ENCODE assay signal across 10 mouse cellular contexts in the genomic region with DNA sequence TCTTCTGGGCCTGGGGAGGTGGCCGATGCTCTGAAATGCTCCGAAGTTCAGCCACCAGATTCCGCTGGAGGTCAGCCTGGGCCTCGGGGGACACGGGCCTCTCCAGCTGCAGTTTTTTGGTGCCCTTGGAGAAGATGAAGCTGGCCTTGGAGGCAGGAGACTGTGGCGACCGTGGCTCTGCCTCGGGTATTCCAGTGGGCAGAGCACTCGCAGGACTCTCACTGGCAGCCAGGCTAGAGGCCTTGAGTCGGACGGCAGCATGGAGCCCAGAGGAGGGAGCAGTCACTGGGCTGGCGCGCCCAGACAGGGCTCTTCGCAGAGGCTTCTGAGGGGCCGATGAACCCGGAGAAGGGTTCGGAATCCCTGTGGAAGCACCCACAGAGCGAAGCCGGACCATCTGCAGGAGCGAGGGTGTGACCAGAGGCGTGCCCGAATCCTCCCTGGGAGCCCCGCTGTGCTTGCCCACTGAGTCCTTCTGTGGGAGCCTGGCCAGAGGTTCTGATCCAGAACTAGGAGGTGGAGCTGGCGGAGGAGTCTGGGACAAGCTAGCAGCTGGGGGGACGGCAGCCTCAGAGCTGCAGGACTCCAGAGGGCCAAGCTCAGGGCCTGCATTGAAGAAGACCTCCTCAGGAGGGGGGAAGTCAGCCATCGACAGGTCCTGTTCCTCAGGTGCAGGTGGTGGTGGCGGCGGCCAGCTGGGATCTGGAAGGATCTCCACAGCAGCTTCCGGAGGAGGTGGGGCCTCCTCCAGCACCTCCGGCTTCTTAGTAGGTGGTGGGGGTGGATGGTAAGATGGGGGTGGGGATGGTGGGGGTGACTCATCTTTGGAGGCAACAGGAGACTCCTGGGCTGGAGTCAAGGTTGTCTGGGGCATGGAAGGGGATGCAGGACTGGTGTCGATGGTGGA. TPM values are rescaled to one million over a fixed set of nuclear protein-coding genes. Genes with fewer than 3 reads are reported as not detected.
DNase-seq lines count a peak whose midpoint lies in the region; ATAC-seq and TF ChIP-seq lines count a peak whose summit lies in the region.
"Had no signal": no experiment of that assay in that cellular context is flagged by ENCODE, and none has a peak within 500 bp of the region (broad histone marks: within the 10 kb centered on the region; RNA-seq: fewer than 3 reads in every experiment).

No protein-coding gene starts in this region.

- TF ChIP-seq POLR2A in lung, adult 2 months (IDR thresholded peaks at IDR 0.05; ENCODE audit: borderline replicate concordance, extremely low read depth, low read depth, low read length) = no peak
- TF ChIP-seq POLR2A in bone marrow, adult 2 months (IDR thresholded peaks at IDR 0.05; ENCODE audit: borderline replicate concordance, control insufficient read depth, low read depth, low read length) = peak; percentile 1; the same call in 1 of the 2 replicates

- H3K4me1 ChIP-seq in lung, adult 2 months (ENCODE audit: control insufficient read depth, insufficient read depth, low read length) = no peaks in the 10 kb centered on the region
- H3K4me1 ChIP-seq in bone marrow, adult 2 months (ENCODE audit: control insufficient read depth, insufficient read depth, low read length) = no peaks in the 10 kb centered on the region
- H3K4me1 ChIP-seq in forebrain, embryonic 14.5 days (ENCODE audit: control insufficient read depth, insufficient read depth, low read length) = peaks cover 19% of the 10 kb centered on the region
- H3K4me1 ChIP-seq in kidney, embryonic 14.5 days (ENCODE audit: control insufficient read depth, insufficient read depth, low read length) = peaks cover 27% of the 10 kb centered on the region

- H3K27ac ChIP-seq in bone marrow, adult 2 months (ENCODE audit: control insufficient read depth, insufficient read depth, low read depth, low read length, poor library complexity) = no peak overlapping the region
- no peak overlapping the region for H3K27ac ChIP-seq in forebrain, embryonic 14.5 days (ENCODE audit: low read depth, low read length)
- no peak overlapping the region for H3K27ac ChIP-seq in kidney, embryonic 14.5 days (ENCODE audit: low read depth, low read length)
- H3K27ac ChIP-seq: liver, embryonic 12.5 days had no signal

- WGBS in lung, adult 2 months = 81% methylated on average over 31 of the region's 31 CpGs
- 91% methylated on average over 31 of the region's 31 CpGs for WGBS in bone marrow, adult 2 months
- 77% methylated on average over 31 of the region's 31 CpGs for WGBS in forebrain, embryonic 14.5 days
- WGBS in kidney, embryonic 14.5 days = 79% methylated on average over 30 of the region's 31 CpGs

- intact Hi-C loops in heart, postnatal 36 days (cut with DNase I) = no loop called here

- no peak for TF ChIP-seq CTCF in lung, adult 2 months (IDR thresholded peaks at IDR 0.05; ENCODE audit: insufficient read depth, low read length)
- no peak for TF ChIP-seq CTCF in bone marrow, adult 2 months (IDR thresholded peaks at IDR 0.05; ENCODE audit: control insufficient read depth, insufficient read depth, low read length)

- no peaks in the 10 kb centered on the region for H3K9me3 ChIP-seq in forebrain, embryonic 14.5 days (replicated peaks; ENCODE audit: control insufficient read depth, low read length)
- no peaks in the 10 kb centered on the region for H3K9me3 ChIP-seq in kidney, embryonic 14.5 days (ENCODE audit: control insufficient read depth, low read length)
- H3K9me3 ChIP-seq: liver, embryonic 12.5 days had no signal

- peak; percentile 45 to 47 for DNase-seq in cerebellum, postnatal 10 days
- DNase-seq in cerebellum, adult 18-20 months = no peak
- DNase-seq in lung, adult 2 months = peak; percentile 7
- DNase-seq in lung, postnatal 4 days = no peak
- peak; percentile 43 to 48 for DNase-seq in heart, postnatal 36 days
- DNase-seq in forebrain, embryonic 14.5 days (ENCODE audit: low spot score) = no peak
- DNase-seq: lung, postnatal 36 days had no signal

- ATAC-seq in forebrain, embryonic 14.5 days = no peak
- ATAC-seq in kidney, embryonic 14.5 days (ENCODE audit: low FRiP score, low TSS enrichment) = no peak
- ATAC-seq: liver, embryonic 12.5 days had no signal

- no peaks in the 10 kb centered on the region for H3K27me3 ChIP-seq in forebrain, embryonic 14.5 days (replicated peaks; ENCODE audit: control insufficient read depth, insufficient read depth, low read length)
- H3K27me3 ChIP-seq in kidney, embryonic 14.5 days (ENCODE audit: control insufficient read depth, insufficient read depth, low read length) = no peaks in the 10 kb centered on the region

- H3K9ac ChIP-seq in forebrain, embryonic 14.5 days (ENCODE audit: low read length) = no peak overlapping the region
- H3K9ac ChIP-seq in kidney, embryonic 14.5 days (ENCODE audit: low read depth, low read length) = no peak overlapping the region
- H3K9ac ChIP-seq: liver, embryonic 12.5 days had no signal

- peaks cover 60% of the 10 kb centered on the region for H3K36me3 ChIP-seq in forebrain, embryonic 14.5 days (ENCODE audit: control insufficient read depth, insufficient read depth, low read length)
- H3K36me3 ChIP-seq in kidney, embryonic 14.5 days (ENCODE audit: control insufficient read depth, insufficient read depth, low read length) = peaks cover 67% of the 10 kb centered on the region

- no peak overlapping the region for H3K4me2 ChIP-seq in forebrain, embryonic 14.5 days (ENCODE audit: low read length)
- no peak overlapping the region for H3K4me2 ChIP-seq in kidney, embryonic 14.5 days (replicated peaks; ENCODE audit: low read depth, low read length)

- H3K4me3 ChIP-seq in lung, adult 2 months (replicated peaks; ENCODE audit: extremely low read depth, low read depth, low read length) = no peak overlapping the region
- no peak overlapping the region for H3K4me3 ChIP-seq in bone marrow, adult 2 months (replicated peaks; ENCODE audit: control insufficient read depth, low read depth, low read length)
- no peak overlapping the region for H3K4me3 ChIP-seq in forebrain, embryonic 14.5 days (ENCODE audit: low read depth, low read length)
- H3K4me3 ChIP-seq in kidney, embryonic 14.5 days (ENCODE audit: low read length) = no peak overlapping the region

RNA-seq across cellular contexts. Expression of a gene that starts 32.7 kb away (rescaled TPM):
- polyA plus RNA-seq in lung, adult 2 months (2012; rRNA removed) = 9.0 and 15.4 TPM in 2 replicates
- polyA plus RNA-seq in bone marrow, adult 2 months (2011; ENCODE audit: insufficient read depth, insufficient read length, low replicate concordance, missing spikeins) = 25.1 and 28.2 TPM in 2 replicates
- 10 to 100 TPM; 26.3 to 31.0 TPM for total RNA-seq in heart, postnatal 36 days (2021)
- 110 and 126 TPM in 2 replicates for polyA plus RNA-seq in forebrain, embryonic 14.5 days (2014; fragmentation: Nextera tagmentation; extraction: Ambion mirVana)
- 68.4 and 92.6 TPM in 2 replicates for polyA plus RNA-seq in kidney, embryonic 14.5 days (2014; fragmentation: Nextera tagmentation; extraction: Ambion mirVana)

RNA-seq across cellular contexts. Expression of a gene that starts 32.7 kb away (rescaled TPM):
- 8.5 and 10.5 TPM in 2 replicates for polyA plus RNA-seq in lung, adult 2 months (2012; rRNA removed)
- 8.5 and 9.4 TPM in 2 replicates for polyA plus RNA-seq in bone marrow, adult 2 months (2011; ENCODE audit: insufficient read depth, insufficient read length, low replicate concordance, missing spikeins)
- 10 to 100 TPM; 11.3 to 15.7 TPM for total RNA-seq in heart, postnatal 36 days (2021)
- 9.7 and 11.8 TPM in 2 replicates for polyA plus RNA-seq in forebrain, embryonic 14.5 days (2014; fragmentation: Nextera tagmentation; extraction: Ambion mirVana)
- 17.3 and 28.9 TPM in 2 replicates for polyA plus RNA-seq in kidney, embryonic 14.5 days (2014; fragmentation: Nextera tagmentation; extraction: Ambion mirVana)

RNA-seq across cellular contexts. Expression of a gene that starts 38.9 kb away (rescaled TPM):
- 47.1 and 50.1 TPM in 2 replicates for polyA plus RNA-seq in lung, adult 2 months (2012; rRNA removed)
- 0.86 and 1.9 TPM in 2 replicates for polyA plus RNA-seq in bone marrow, adult 2 months (2011; ENCODE audit: insufficient read depth, insufficient read length, low replicate concordance, missing spikeins)
- total RNA-seq in heart, postnatal 36 days (2021) = 1 to 10 TPM; 3.5 to 3.6 TPM
- polyA plus RNA-seq in forebrain, embryonic 14.5 days (2014; fragmentation: Nextera tagmentation; extraction: Ambion mirVana) = 3.6 and 4.2 TPM in 2 replicates
- polyA plus RNA-seq in kidney, embryonic 14.5 days (2014; fragmentation: Nextera tagmentation; extraction: Ambion mirVana) = 7.3 and 7.8 TPM in 2 replicates

Comparison
In these comparisons a context has a peak if more than half of its experiments do, and no peak if none do; other contexts are left out.
1. DNase-seq: peak in cerebellum, postnatal 10 days (2 of 2), lung, adult 2 months (single experiment) and heart, postnatal 36 days (2 of 2); none in cerebellum, adult 18-20 months (0 of 2), lung, postnatal 4 days (0 of 2) and forebrain, embryonic 14.5 days (single experiment).